Mouse (Mus musculus) myocyte (in vitro differentiated cells): ENCODE measurements around the gene Diaph3. TPM values are rescaled to one million over a fixed set of nuclear protein-coding genes. Genes with fewer than 3 reads are reported as not detected.

Source experiments
- H3K27me3 ChIP-seq: one replicate; pipeline ENCODE4 v1.6.1; 2011; ENCODE audit not compliant: control insufficient read depth, insufficient read depth, insufficient read length
- H3K36me3 ChIP-seq: one replicate; pipeline ENCODE4 v1.6.1; 2011; ENCODE audit not compliant: control insufficient read depth, insufficient read depth
- H3K4me2 ChIP-seq: one replicate; pipeline ENCODE4 v1.6.1; 2011; ENCODE audit warnings: low read depth, control low read depth
- H3K4me3 ChIP-seq: one replicate; pipeline ENCODE4 v1.5.1; 2011; ENCODE audit warnings: mild to moderate bottlenecking, control low read depth, moderate library complexity
- H3K79me2 ChIP-seq: one replicate; pipeline ENCODE4 v1.6.1; 2011; ENCODE audit not compliant: control insufficient read depth, insufficient read depth
- H3ac ChIP-seq: one replicate; pipeline ENCODE4 v1.6.1; 2011; ENCODE audit not compliant: control insufficient read depth, insufficient read length
- CEBPB ChIP-seq: IDR thresholded peaks from 2 replicates; pipeline ENCODE4 v1.6.1; 2011; ENCODE audit warnings: mild to moderate bottlenecking, moderate library complexity; ENCODE audit not compliant: poor library complexity, insufficient read depth, severe bottlenecking
- E2F4 ChIP-seq: IDR thresholded peaks from one replicate; pipeline ENCODE4 v1.6.1; 2011; ENCODE audit warnings: mild to moderate bottlenecking, control low read depth, moderate library complexity; ENCODE audit not compliant: insufficient read depth
- MAX ChIP-seq: IDR thresholded peaks from one replicate; pipeline ENCODE4 v1.6.1; 2011; ENCODE audit warnings: low read depth, mild to moderate bottlenecking, control low read depth
- MYOD1 ChIP-seq, 3 experiments: IDR thresholded peaks; one replicate each; pipeline ENCODE4 v1.6.1; 2011; ENCODE audit warnings: control low read depth in 2 of 3, low read depth in 2 of 3, mild to moderate bottlenecking in 2 of 3, moderate library complexity in 1 of 3; ENCODE audit not compliant: insufficient read length in 2 of 3, control insufficient read depth in 1 of 3
- MYOG ChIP-seq, 3 experiments: IDR thresholded peaks; one replicate each; pipeline ENCODE4 v1.6.1; 2011; ENCODE audit warnings: control low read depth in 2 of 3, low read depth in 2 of 3, mild to moderate bottlenecking in 2 of 3; ENCODE audit not compliant: insufficient read length in 2 of 3, control insufficient read depth in 1 of 3, insufficient read depth in 1 of 3
- POLR2A ChIP-seq: IDR thresholded peaks from one replicate; pipeline ENCODE4 v1.6.1; 2011; ENCODE audit warnings: low read depth, mild to moderate bottlenecking, control low read depth, moderate library complexity; ENCODE audit not compliant: insufficient read length
- POLR2AphosphoS2 ChIP-seq: IDR thresholded peaks from one replicate; pipeline ENCODE4 v1.6.1; 2011; ENCODE audit warnings: low read depth, control low read depth; ENCODE audit not compliant: insufficient read length
- SRF ChIP-seq: IDR thresholded peaks from one replicate; pipeline ENCODE4 v1.6.1; 2011; ENCODE audit warnings: low read depth; ENCODE audit not compliant: control insufficient read depth, insufficient read length
- TCF12 ChIP-seq: IDR thresholded peaks from one replicate; pipeline ENCODE4 v1.6.1; 2011; ENCODE audit warnings: mild to moderate bottlenecking, control low read depth; ENCODE audit not compliant: poor library complexity, insufficient read depth, severe bottlenecking
- TCF3 ChIP-seq: IDR thresholded peaks from one replicate; pipeline ENCODE4 v1.6.1; 2011; ENCODE audit warnings: low read depth, control low read depth; ENCODE audit not compliant: insufficient read length
- USF1 ChIP-seq: IDR thresholded peaks from one replicate; pipeline ENCODE4 v1.6.1; 2011; ENCODE audit warnings: low read depth, mild to moderate bottlenecking, control low read depth, moderate library complexity
- polyA plus RNA-seq: library from polyadenylated mRNA; unstranded; fragments of >200 nt; fragmentation: generic; extraction: Trizol; gene quantifications from one replicate; pipeline ENCODE4 v1.2.1, GENCODE M21; 2012; ENCODE audit warnings: missing spikeins

Diaph3 gene
- polyA plus RNA-seq, 1 experiment, result 5.7 TPM

- no peak overlapping the region for H3ac ChIP-seq
- H3K4me2 ChIP-seq, result no peak overlapping the region
- no peak for TF ChIP-seq POLR2A
- TF ChIP-seq MAX, result no peak
- no peak for TF ChIP-seq TCF3
- no peak for TF ChIP-seq MYOG (IDR thresholded peaks at IDR 0.05; ENCODE audit: control insufficient read depth in 1 of 3, insufficient read depth in 1 of 3, insufficient read length in 2 of 3, low read depth in 2 of 3)
- no peak for TF ChIP-seq E2F4
- TF ChIP-seq CEBPB, result no peak
- H3K4me3 ChIP-seq, result no peak overlapping the region
- H3K36me3 ChIP-seq, result no peaks in the 10 kb centered on the region
- H3K27me3 ChIP-seq, result no peaks in the 10 kb centered on the region
- no peaks in the 10 kb centered on the region for H3K79me2 ChIP-seq
These were observed 359.3 kb downstream of the Diaph3 start for GRCm38 (mm10) chr14:86781553-86782273.

DNA sequence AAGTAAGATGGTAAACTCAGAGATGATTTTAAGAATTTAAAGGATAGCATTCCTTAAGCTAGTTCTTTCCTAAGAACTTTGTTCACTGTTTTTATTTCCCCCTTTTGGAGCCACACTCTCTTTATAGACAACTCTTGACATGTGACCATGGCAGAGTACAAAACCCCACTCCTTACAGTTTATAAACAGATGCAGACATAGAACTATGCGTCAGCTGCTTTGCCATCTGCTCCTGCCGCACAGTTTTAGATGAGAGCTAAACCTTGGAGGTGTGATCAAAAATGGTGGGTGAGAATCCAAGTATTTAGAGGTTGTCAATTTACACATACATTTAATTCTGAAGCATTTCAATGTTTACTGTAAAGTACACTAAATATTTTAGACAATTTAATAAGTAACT, 367.7 kb downstream of the Diaph3 start:
- H3K27me3 ChIP-seq, result no peaks in the 10 kb centered on the region
- H3K4me2 ChIP-seq, result no peak overlapping the region
- H3K36me3 ChIP-seq, result peaks cover 3% of the 10 kb centered on the region
- no peak overlapping the region for H3ac ChIP-seq
- H3K4me3 ChIP-seq, result no peak overlapping the region
- TF ChIP-seq CEBPB, result no peak
- no peaks in the 10 kb centered on the region for H3K79me2 ChIP-seq

- Histone ChIP-seq H3K4me2 (no peak overlapping the region), H3K4me3 (no peak overlapping the region), H3K79me2 (no peaks in the 10 kb centered on the region), H3K36me3 (peaks cover 3% of the 10 kb centered on the region), H3ac (no peak overlapping the region), H3K27me3 (no peaks in the 10 kb centered on the region)
- TF ChIP-seq USF1 (no peak), POLR2AphosphoS2 (no peak), E2F4 (no peak), CEBPB (no peak)
These were observed 368.6 kb downstream of the Diaph3 start for GRCm38 (mm10) chr14:86772176-86773150.

- H3K4me3 ChIP-seq, result no peak overlapping the region
- H3K4me2 ChIP-seq, result no peak overlapping the region
- no peak for TF ChIP-seq TCF12
- no peak for TF ChIP-seq MYOG (IDR thresholded peaks at IDR 0.05; ENCODE audit: control insufficient read depth in 1 of 3, insufficient read depth in 1 of 3, insufficient read length in 2 of 3, low read depth in 2 of 3)
- no peak for TF ChIP-seq MYOD1 (IDR thresholded peaks at IDR 0.05; ENCODE audit: control insufficient read depth in 1 of 3, insufficient read length in 2 of 3, low read depth in 2 of 3)
- TF ChIP-seq POLR2A, result no peak
- no peak for TF ChIP-seq CEBPB
- no peaks in the 10 kb centered on the region for H3K36me3 ChIP-seq
- H3K27me3 ChIP-seq, result no peaks in the 10 kb centered on the region
- H3ac ChIP-seq, result no peak overlapping the region
- H3K79me2 ChIP-seq, result no peaks in the 10 kb centered on the region
These were observed 376.7 kb downstream of the Diaph3 start for GRCm38 (mm10) chr14:86764286-86764685.

DNA sequence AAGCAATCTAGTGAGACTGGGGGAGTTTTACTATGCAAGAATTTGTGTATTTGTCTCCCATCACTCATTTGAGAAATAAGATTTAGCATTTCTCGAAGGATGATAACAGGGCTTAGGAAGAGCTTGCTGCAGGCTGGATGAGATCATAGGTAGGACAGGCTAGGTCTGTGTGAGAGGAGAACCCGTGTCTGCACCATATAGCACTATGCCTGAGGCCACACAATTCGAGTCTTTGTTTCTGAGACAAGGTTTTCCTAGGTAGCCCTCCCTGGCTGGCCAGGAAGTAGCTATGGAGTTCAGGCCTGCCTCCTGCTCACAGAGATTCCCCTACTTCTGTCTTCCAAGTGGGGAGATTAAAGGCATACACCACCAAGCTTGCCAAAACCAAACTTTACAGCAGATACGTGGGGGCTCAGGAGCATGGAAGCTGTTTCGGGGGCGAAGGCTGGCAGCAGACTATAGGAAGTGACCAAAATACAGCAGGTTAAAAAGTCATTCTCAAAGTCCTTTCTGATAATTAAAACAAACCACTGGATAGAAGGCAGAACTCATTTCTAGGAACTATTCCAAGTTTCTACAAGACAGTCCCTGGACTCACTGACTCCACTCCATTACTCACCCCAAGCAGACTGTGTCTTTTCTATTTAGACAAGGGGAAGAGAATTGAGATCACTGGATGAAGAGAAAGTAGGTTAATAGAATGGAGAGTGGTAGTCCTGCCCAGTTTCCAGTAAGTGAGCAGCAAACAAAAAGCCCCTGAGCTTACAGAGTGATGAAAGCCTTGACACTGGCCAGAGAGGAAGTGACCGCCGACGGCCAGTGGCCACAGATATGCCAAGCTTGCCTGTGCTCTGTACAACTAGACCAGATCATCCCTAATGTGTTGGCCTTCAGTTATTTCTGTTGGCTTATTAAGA, 383.2 kb downstream of the Diaph3 start:
- Histone ChIP-seq H3ac (no peak overlapping the region), H3K79me2 (no peaks in the 10 kb centered on the region), H3K4me2 (no peak overlapping the region), H3K36me3 (no peaks in the 10 kb centered on the region), H3K27me3 (no peaks in the 10 kb centered on the region), H3K4me3 (no peak overlapping the region)
- TF ChIP-seq MYOG (IDR thresholded peaks at IDR 0.05; ENCODE audit: control insufficient read depth in 1 of 3, insufficient read depth in 1 of 3, insufficient read length in 2 of 3, low read depth in 2 of 3), result no peak
- no peak for TF ChIP-seq SRF
- no peak for TF ChIP-seq POLR2A
- no peak for TF ChIP-seq CEBPB
- TF ChIP-seq TCF3, result no peak
- TF ChIP-seq MYOD1 (IDR thresholded peaks at IDR 0.05; ENCODE audit: control insufficient read depth in 1 of 3, insufficient read length in 2 of 3, low read depth in 2 of 3), result no peak
- TF ChIP-seq MAX, result no peak
- TF ChIP-seq TCF12, result no peak
- no peak for TF ChIP-seq POLR2AphosphoS2
- no peak for TF ChIP-seq USF1
